Mouse (Mus musculus) kidney, postnatal 10 days (tissue): ENCODE results near the gene Gpr146.

Source experiments
- DNase-seq: peaks from one replicate; pipeline ENCODE4 v3.0.0; 2021; ENCODE audit warnings: mixed read lengths

The Gpr146 gene

GRCm38 (mm10) chr5:139359244-139359643 lies 18.3 kb upstream of the Gpr146 start:
- DNase-seq = no peak

GRCm38 (mm10) chr5:139363858-139364257 lies 13.6 kb upstream of the Gpr146 start:
- DNase-seq = no peak

- DNase-seq = peak; percentile 95
These were observed 13.1 kb upstream of the Gpr146 start for GRCm38 (mm10) chr5:139364260-139364910.

- DNase-seq = peak; percentile 54
These were observed 12.5 kb upstream of the Gpr146 start for GRCm38 (mm10) chr5:139364911-139365571.

- DNase-seq = no peak
These were observed 11.7 kb upstream of the Gpr146 start for GRCm38 (mm10) chr5:139365827-139366226.

GRCm38 (mm10) chr5:139366484-139366883 lies 11.0 kb upstream of the Gpr146 start:
- DNase-seq = no peak

- no peak for DNase-seq
These were observed 9.5 kb upstream of the Gpr146 start for GRCm38 (mm10) chr5:139367884-139368458.

GRCm38 (mm10) chr5:139368638-139369320 lies 8.7 kb upstream of the Gpr146 start:
- peak; percentile 73 for DNase-seq

- no peak for DNase-seq
These were observed 7.2 kb upstream of the Gpr146 start for GRCm38 (mm10) chr5:139370336-139370735.

GRCm38 (mm10) chr5:139371118-139371517 lies 6.4 kb upstream of the Gpr146 start:
- DNase-seq = no peak

GRCm38 (mm10) chr5:139371631-139372401 lies 5.7 kb upstream of the Gpr146 start:
- peak; percentile 97 for DNase-seq

GRCm38 (mm10) chr5:139373126-139373525 lies 4.4 kb upstream of the Gpr146 start:
- DNase-seq = no peak

- DNase-seq = peak; percentile 51
These were observed 3.5 kb upstream of the Gpr146 start for GRCm38 (mm10) chr5:139373889-139374444.

- no peak for DNase-seq
These were observed 2.7 kb upstream of the Gpr146 start for GRCm38 (mm10) chr5:139374841-139375240.

- DNase-seq = no peak
These were observed 717 bp downstream of the Gpr146 start for GRCm38 (mm10) chr5:139378271-139378556.

- DNase-seq = peak; percentile 90
These were observed 1.6 kb downstream of the Gpr146 start for GRCm38 (mm10) chr5:139378986-139379629.

GRCm38 (mm10) chr5:139379771-139380384 lies 2.4 kb downstream of the Gpr146 start:
- DNase-seq = no peak

- peak; percentile 99 for DNase-seq
These were observed 3.1 kb downstream of the Gpr146 start for GRCm38 (mm10) chr5:139380385-139381248.

- DNase-seq = no peak
These were observed 4.4 kb downstream of the Gpr146 start for GRCm38 (mm10) chr5:139381586-139382513.

GRCm38 (mm10) chr5:139382760-139383159 lies 5.3 kb downstream of the Gpr146 start:
- peak; percentile 72 for DNase-seq
